Mouse (Mus musculus): ENCODE measurements around the gene Gm28038.

Gm28038 gene

GRCm38 (mm10) chr2:30280743-30281142 lies at the start of gene Gm28038:
Gm28038 (plus strand) TSS chr2:30281043.
- no peak for DNase-seq

- no peak for DNase-seq
Observed at GRCm38 (mm10) chr2:30235593-30235992, 45.2 kb upstream of the Gm28038 start.

- no peak for DNase-seq
Observed at GRCm38 (mm10) chr2:30236426-30237198, 44.2 kb upstream of the Gm28038 start.

- peak; percentile 99 for DNase-seq
Observed at GRCm38 (mm10) chr2:30237199-30237880, 43.5 kb upstream of the Gm28038 start, which contains the start of gene Lrrc8a. Lrrc8a (plus strand) TSS chr2:30237715.

- no peak for DNase-seq
Observed at GRCm38 (mm10) chr2:30237881-30238280, 43.0 kb upstream of the Gm28038 start.

GRCm38 (mm10) chr2:30238906-30239465 lies 41.9 kb upstream of the Gm28038 start:
- no peak for DNase-seq

- peak; percentile 42 for DNase-seq
Observed at GRCm38 (mm10) chr2:30239777-30240176, 41.1 kb upstream of the Gm28038 start.

GRCm38 (mm10) chr2:30240267-30240666 lies 40.6 kb upstream of the Gm28038 start, which contains the start of gene Gm28035:
Gm28035 (plus strand) TSS chr2:30240567.
- DNase-seq = no peak

- DNase-seq = no peak
Observed at GRCm38 (mm10) chr2:30242509-30242908, 38.3 kb upstream of the Gm28038 start.

- no peak for DNase-seq
Observed at GRCm38 (mm10) chr2:30243391-30243790, 37.5 kb upstream of the Gm28038 start.

- no peak for DNase-seq
Observed at GRCm38 (mm10) chr2:30244595-30245178, 36.2 kb upstream of the Gm28038 start.

GRCm38 (mm10) chr2:30247036-30247435 lies 33.8 kb upstream of the Gm28038 start:
- DNase-seq = no peak

- DNase-seq = no peak
Observed at GRCm38 (mm10) chr2:30247681-30248080, 33.2 kb upstream of the Gm28038 start.

GRCm38 (mm10) chr2:30249182-30249581 lies 31.7 kb upstream of the Gm28038 start:
- no peak for DNase-seq

- DNase-seq = no peak
Observed at GRCm38 (mm10) chr2:30250166-30251128, 30.4 kb upstream of the Gm28038 start.

- peak; percentile 72 for DNase-seq
Observed at GRCm38 (mm10) chr2:30251417-30252104, 29.3 kb upstream of the Gm28038 start.

GRCm38 (mm10) chr2:30252521-30252920 lies 28.3 kb upstream of the Gm28038 start:
- DNase-seq = no peak

- no peak for DNase-seq
Observed at GRCm38 (mm10) chr2:30253809-30254208, 27.0 kb upstream of the Gm28038 start.

- no peak for DNase-seq
Observed at GRCm38 (mm10) chr2:30255631-30256395, 25.0 kb upstream of the Gm28038 start.

- DNase-seq = no peak
Observed at GRCm38 (mm10) chr2:30256616-30257350, 24.1 kb upstream of the Gm28038 start.

Data from liver (tissue).